Mouse (Mus musculus) embryonic fibroblast, embryonic 13.5 days (primary cell): ENCODE measurements around the gene Tuba1c.

Source experiments
- CTCF ChIP-seq: IDR thresholded peaks from 2 replicates; pipeline ENCODE4 v1.5.1; 2011; ENCODE audit warnings: mild to moderate bottlenecking, control low read depth, low read length, moderate library complexity, borderline replicate concordance; ENCODE audit not compliant: insufficient read depth
- POLR2A ChIP-seq: IDR thresholded peaks from 2 replicates; pipeline ENCODE4 v1.6.1; 2011; ENCODE audit warnings: low read depth, mild to moderate bottlenecking, control low read depth, low read length, moderate library complexity

DNA sequence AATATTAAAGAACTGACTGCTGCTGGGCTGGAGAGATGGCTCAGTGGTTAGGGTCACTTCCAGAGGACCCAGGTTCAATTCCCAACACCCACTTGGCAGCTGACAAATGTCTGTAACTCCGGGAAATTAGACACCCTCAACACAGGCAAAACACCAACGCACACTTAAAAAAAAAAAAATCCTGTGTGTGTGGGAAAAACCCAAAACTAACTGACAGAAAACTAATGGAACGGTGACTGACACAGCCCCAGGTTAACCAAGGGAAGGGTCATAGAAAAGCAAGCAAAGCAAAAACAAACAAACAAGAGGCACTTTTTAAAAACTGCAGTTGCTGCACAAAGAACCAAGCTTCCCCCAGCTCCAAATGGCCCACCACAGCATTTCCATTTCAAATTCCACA, 17.7 kb upstream of the Tuba1c start:
- TF ChIP-seq CTCF (no peak), POLR2A (no peak)
